Mouse (Mus musculus): Measurements from ENCODE around the gene Rbm44. TPM values are rescaled to one million over a fixed set of nuclear protein-coding genes. Genes with fewer than 3 reads are reported as not detected.

The Rbm44 gene
- total RNA-seq, 2 experiments from 2014 or later = not detected

GRCm38 (mm10) chr1:91211099-91211498 is 66.2 kb downstream of the Rbm44 start:
- DNase-seq = peak in 1 of 2 experiments; percentile 66

GRCm38 (mm10) chr1:91211591-91212008 is 66.7 kb downstream of the Rbm44 start:
- DNase-seq = no peak

GRCm38 (mm10) chr1:91215264-91215663 is 70.4 kb downstream of the Rbm44 start:
- no peak for DNase-seq

- DNase-seq = no peak
These were observed 71.1 kb downstream of the Rbm44 start for GRCm38 (mm10) chr1:91215981-91216380.

GRCm38 (mm10) chr1:91216504-91217267 is 71.8 kb downstream of the Rbm44 start:
- no peak for DNase-seq

GRCm38 (mm10) chr1:91219641-91220321 is 74.9 kb downstream of the Rbm44 start:
- no peak for DNase-seq

- no peak for DNase-seq
These were observed 75.4 kb downstream of the Rbm44 start for GRCm38 (mm10) chr1:91220322-91220672.

Other genes with a start within 250 kb of the Rbm44 start
- gene Mlph, start 230.0 kb upstream of the Rbm44 start, total RNA-seq (2021) = 1 to 10 TPM in 1 of 2 experiments, under 1 TPM in 1; 0.60 to 1.8 TPM
- gene Prlh, start 192.0 kb upstream of the Rbm44 start, total RNA-seq (2021) = not detected
- not detected for gene Rab17, start 175.4 kb upstream of the Rbm44 start, total RNA-seq (2021)
- gene Lrrfip1, start 146.4 kb upstream of the Rbm44 start, total RNA-seq (2021) = 10 to 100 TPM; 75.3 to 80.9 TPM
- gene Ramp1, start 34.7 kb downstream of the Rbm44 start, total RNA-seq (2021) = 10 to 100 TPM; 60.8 to 65.0 TPM
- 10 to 100 TPM; 53.1 to 57.9 TPM for gene Ube2f, start 105.2 kb downstream of the Rbm44 start, total RNA-seq (2021)
- gene Scly, start 153.2 kb downstream of the Rbm44 start, total RNA-seq (2021) = 10 to 100 TPM; 19.8 to 22.3 TPM
- under 1 TPM in 1 of 2 experiments, not detected in 1; 0.07 TPM for gene Espnl, start 177.0 kb downstream of the Rbm44 start, total RNA-seq (2021)
- not detected for gene Klhl30, start 205.9 kb downstream of the Rbm44 start, total RNA-seq (2021)
- gene Erfe, start 221.3 kb downstream of the Rbm44 start, total RNA-seq (2021) = not detected

Data from layer of hippocampus, postnatal 36 days (tissue).